Mouse (Mus musculus): ENCODE results near the gene Map3k7. TPM values are rescaled to one million over a fixed set of nuclear protein-coding genes. Genes with fewer than 3 reads are reported as not detected.

Map3k7 gene
- total RNA-seq, 2 experiments from 2014 or later = 30.7 to 44.5 TPM

GRCm38 (mm10) chr4:32055151-32056052 is 91.5 kb downstream of the Map3k7 start:
- ATAC-seq (replicated peaks; ENCODE audit: low FRiP score, low TSS enrichment, poor library complexity, severe bottlenecking) = peak; percentile 91

GRCm38 (mm10) chr4:32056441-32056840 is 92.5 kb downstream of the Map3k7 start:
- no peak for ATAC-seq (replicated peaks; ENCODE audit: low FRiP score, low TSS enrichment, poor library complexity, severe bottlenecking)

- peak; percentile 89 for ATAC-seq (replicated peaks; ENCODE audit: low FRiP score, low TSS enrichment, poor library complexity, severe bottlenecking)
Measured at GRCm38 (mm10) chr4:32057102-32057501, 93.2 kb downstream of the Map3k7 start.

GRCm38 (mm10) chr4:32060686-32061085 is 96.8 kb downstream of the Map3k7 start:
- no peak for ATAC-seq (replicated peaks; ENCODE audit: low FRiP score, low TSS enrichment, poor library complexity, severe bottlenecking)

- no peak for ATAC-seq (replicated peaks; ENCODE audit: low FRiP score, low TSS enrichment, poor library complexity, severe bottlenecking)
Measured at GRCm38 (mm10) chr4:32062381-32063059, 98.6 kb downstream of the Map3k7 start.

- no peak for ATAC-seq (replicated peaks; ENCODE audit: low FRiP score, low TSS enrichment, poor library complexity, severe bottlenecking)
Measured at GRCm38 (mm10) chr4:32063291-32063690, 99.4 kb downstream of the Map3k7 start.

Measured in megakaryocyte-erythroid progenitor cell, adult 5-6 weeks (primary cell).